Mouse (Mus musculus) kidney, embryonic 14.5 days (tissue): ENCODE measurements around the gene Gm3642. TPM values are rescaled to one million over a fixed set of nuclear protein-coding genes. Genes with fewer than 3 reads are reported as not detected.
"Not testable (repeated sequence)": the region's sequence is repeated elsewhere in the genome, so short reads cannot be mapped to it uniquely, and the experiment has no call there.

Experiments
- ATAC-seq: fragments of 200-750 bp; cut with Nextera tagmentation; 2 replicates; pipeline ENCODE4 v1.8.0; 2017; ENCODE audit warnings: moderate number of reproducible peaks, mild to moderate bottlenecking, moderate TSS enrichment, moderate library complexity; ENCODE audit not compliant: low FRiP score, low TSS enrichment
- H3K27ac ChIP-seq: fragments of 300-500 bp; sonication (generic); 2 replicates; pipeline ENCODE4 v1.5.1; 2014; ENCODE audit warnings: low read depth, mild to moderate bottlenecking, low read length, moderate library complexity, mixed read lengths
- H3K27me3 ChIP-seq: fragments of 300-500 bp; sonication (generic); 2 replicates; pipeline ENCODE4 v1.6.1; 2014; ENCODE audit warnings: mild to moderate bottlenecking, low read length; ENCODE audit not compliant: control insufficient read depth, insufficient read depth
- H3K36me3 ChIP-seq: fragments of 300-500 bp; sonication (generic); 2 replicates; pipeline ENCODE4 v1.6.1; 2014; ENCODE audit warnings: low read length, mixed read lengths; ENCODE audit not compliant: control insufficient read depth, insufficient read depth
- H3K4me1 ChIP-seq: fragments of 300-500 bp; sonication (generic); 2 replicates; pipeline ENCODE4 v1.6.1; 2014; ENCODE audit warnings: low read length, mixed read lengths; ENCODE audit not compliant: control insufficient read depth, insufficient read depth
- H3K4me2 ChIP-seq: fragments of 300-500 bp; sonication (generic); replicated peaks from 2 replicates; pipeline ENCODE4 v1.6.1; 2014; ENCODE audit warnings: low read depth, mild to moderate bottlenecking, low read length
- H3K4me3 ChIP-seq: fragments of 300-500 bp; sonication (generic); 2 replicates; pipeline ENCODE4 v1.5.1; 2014; ENCODE audit warnings: mild to moderate bottlenecking, low read length
- H3K9ac ChIP-seq: fragments of 300-500 bp; sonication (generic); 2 replicates; pipeline ENCODE4 v1.6.1; 2014; ENCODE audit warnings: low read depth, mild to moderate bottlenecking, low read length, moderate library complexity
- H3K9me3 ChIP-seq: fragments of 300-500 bp; sonication (generic); 2 replicates; pipeline ENCODE4 v1.6.1; 2016; ENCODE audit warnings: low read length; ENCODE audit not compliant: control insufficient read depth
- WGBS: fragments of 180-500 bp; shearing (Covaris S2); extraction: QIAGEN DNeasy Blood & Tissue Kit; methylation state at CpG from one replicate; pipeline ENCODE4 v1.1.7; 2014; 5-methylcytosine and 5-hydroxymethylcytosine counted together
- polyA plus RNA-seq: library from polyadenylated mRNA; unstranded; fragments of >200 nt; fragmentation: Nextera tagmentation; extraction: Ambion mirVana; gene quantifications from 2 replicates; pipeline ENCODE4 v1.2.1, GENCODE M21; 2014

The Gm3642 gene
- polyA plus RNA-seq: not detected in 2 replicates

- no CpG with 5 or more reads among the region's 3 CpGs for WGBS
- H3K9ac ChIP-seq, H3K4me1 ChIP-seq, H3K27ac ChIP-seq, H3K36me3 ChIP-seq, ATAC-seq, H3K27me3 ChIP-seq, H3K4me2 ChIP-seq, H3K9me3 ChIP-seq, H3K4me3 ChIP-seq: not testable (repeated sequence)
Measured at GRCm38 (mm10) chr14:6840211-6840610, at the start of gene Gm3642. TSS of gene Gm3642 (minus strand) at chr14:6840311.

- 0 out of 2 replicates have a peak within 1 kb of the TSS, but pooled peaks have one; percentile 34 for H3K9ac ChIP-seq
Measured at GRCm38 (mm10) chr14:6889521-6890012, 49.5 kb upstream of the Gm3642 start, which contains the start of gene Gm3667. TSS of gene Gm3667 (minus strand) at chr14:6889962.

GRCm38 (mm10) chr14:6888811-6889210 lies 48.7 kb upstream of the Gm3642 start:
- peak overlapping the region; percentile 47; the same call in 1 of the 2 replicates for H3K4me2 ChIP-seq
- not testable (repeated sequence) for H3K9me3 ChIP-seq, ATAC-seq, H3K9ac ChIP-seq, H3K4me1 ChIP-seq, H3K36me3 ChIP-seq, H3K27ac ChIP-seq, H3K27me3 ChIP-seq, H3K4me3 ChIP-seq
- 9% methylated on average over 2 of the region's 5 CpGs for WGBS

More at GRCm38 (mm10) chr14:6889521-6890012, 49.5 kb upstream of the Gm3642 start, which contains the start of gene Gm3667:
- ATAC-seq, H3K27ac ChIP-seq, H3K27me3 ChIP-seq, H3K36me3 ChIP-seq, H3K9me3 ChIP-seq, H3K4me1 ChIP-seq: not testable (repeated sequence)
- H3K4me3 ChIP-seq: peak within 1 kb of the TSS; percentile 29
- 0% methylated on average over 3 of the region's 43 CpGs for WGBS
- H3K4me2 ChIP-seq: peak within 1 kb of the TSS; percentile 47

- H3K27me3 ChIP-seq, H3K36me3 ChIP-seq, H3K9ac ChIP-seq, H3K4me3 ChIP-seq, ATAC-seq, H3K27ac ChIP-seq, H3K9me3 ChIP-seq, H3K4me1 ChIP-seq, H3K4me2 ChIP-seq: not testable (repeated sequence)
- 92% methylated on average over 3 of the region's 3 CpGs for WGBS
Measured at GRCm38 (mm10) chr14:6823297-6823696, 16.8 kb downstream of the Gm3642 start.

Other genes with a start within 250 kb of the Gm3642 start
- not detected in 2 replicates for gene Gm3629, start 249.7 kb downstream of the Gm3642 start, polyA plus RNA-seq
- not detected in 2 replicates for gene Gm3460, start 217.9 kb downstream of the Gm3642 start, polyA plus RNA-seq
- gene Gm10251, start 156.1 kb downstream of the Gm3642 start, polyA plus RNA-seq: not detected in 2 replicates
- gene Gm8050, start 120.1 kb downstream of the Gm3642 start, polyA plus RNA-seq: not detected in 2 replicates
- 4.3 and 5.6 TPM in 2 replicates for gene Gm3636, start 98.0 kb downstream of the Gm3642 start, polyA plus RNA-seq
- gene Gm8362, start 65.9 kb downstream of the Gm3642 start, polyA plus RNA-seq: not detected in 2 replicates
- 0.43 and 0.84 TPM in 2 replicates for gene Gm3667, start 49.7 kb upstream of the Gm3642 start, polyA plus RNA-seq
- not detected in 2 replicates for gene Gm6356, start 133.5 kb upstream of the Gm3642 start, polyA plus RNA-seq
- gene Gm10406, start 187.1 kb upstream of the Gm3642 start, polyA plus RNA-seq: 0.58 and 0.77 TPM in 2 replicates
- not detected in 2 replicates for gene Gm3685, start 204.7 kb upstream of the Gm3642 start, polyA plus RNA-seq